In the genomic region with DNA sequence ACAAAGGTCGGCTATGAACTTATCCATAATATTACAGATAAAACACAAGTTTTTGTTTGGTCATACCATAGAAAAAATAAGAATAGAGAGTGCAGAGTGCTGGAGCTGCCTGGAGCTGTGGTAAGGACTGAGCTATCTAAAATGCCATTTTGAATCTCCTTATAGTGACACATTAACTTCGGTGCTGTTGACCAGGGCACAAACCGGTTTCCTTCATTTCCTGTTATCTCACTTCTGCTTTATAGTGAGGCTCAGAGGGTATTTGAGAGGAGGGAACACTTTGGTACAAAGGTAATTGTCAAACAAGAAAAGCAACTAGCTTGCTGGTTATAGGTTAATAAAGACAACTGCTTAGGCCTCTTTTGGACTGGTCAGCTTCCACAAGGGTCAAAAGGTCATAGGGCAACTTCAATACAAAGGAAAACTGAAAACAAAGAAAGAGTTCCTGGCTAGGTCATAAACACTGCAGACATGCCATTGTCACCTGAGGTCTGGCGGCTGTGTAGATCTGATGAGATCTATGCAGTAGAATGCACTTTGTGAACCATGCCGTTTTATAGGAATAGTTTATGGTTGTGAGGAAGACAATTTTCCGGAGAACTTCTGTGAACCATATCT, we compare ENCODE assay signal across 14 mouse cellular contexts.
DNase-seq lines count a peak whose midpoint lies in the region; TF ChIP-seq lines count a peak whose summit lies in the region.
"Had no signal": no experiment of that assay in that cellular context is flagged by ENCODE, and none has a peak within 500 bp of the region (broad histone marks: within the 10 kb centered on the region; RNA-seq: fewer than 3 reads in every experiment).

No protein-coding gene starts in this region.

- no peak for TF ChIP-seq POLR2A in small intestine, adult 2 months (IDR thresholded peaks at IDR 0.05; ENCODE audit: low read depth, low read length)

- peaks cover 7% of the 10 kb centered on the region for H3K4me1 ChIP-seq in small intestine, adult 2 months (ENCODE audit: control insufficient read depth, insufficient read depth, insufficient read length, low read length)
- H3K4me1 ChIP-seq: embryonic facial prominence, embryonic 13.5 days; midbrain, embryonic 13.5 days had no signal

- no peak for TF ChIP-seq CTCF in small intestine, adult 2 months (IDR thresholded peaks at IDR 0.05; ENCODE audit: extremely low read depth, insufficient read length, insufficient replicate concordance, low read depth, low read length)

- no peak overlapping the region for H3K4me3 ChIP-seq in small intestine, adult 2 months (ENCODE audit: low read depth, low read length)
- H3K4me3 ChIP-seq: embryonic facial prominence, embryonic 13.5 days; midbrain, embryonic 13.5 days had no signal

- peak overlapping the region; percentile 75 for H3K27ac ChIP-seq in small intestine, adult 2 months (ENCODE audit: insufficient read depth, low read depth, low read length)
- H3K27ac ChIP-seq: embryonic facial prominence, embryonic 13.5 days; midbrain, embryonic 13.5 days had no signal

- DNase-seq in kidney, adult 9 months: peak; percentile 48
- DNase-seq in kidney, adult 18-20 months: no peak
- DNase-seq in R1 (ENCODE audit: low read depth, low spot score) (peak; percentile 7), adipocyte (ENCODE audit: low spot score) (no peak)
- peak; percentile 70 for DNase-seq in large intestine, adult 2 months (ENCODE audit: low read depth, low spot score)
- no peak for DNase-seq in cerebellum, adult 8-10 months
- no peak for DNase-seq in adrenal gland, postnatal 4 days (ENCODE audit: low spot score in 2 of 2)
- DNase-seq: cerebellum, adult 11 months; cerebellum, postnatal 36 days; lung, postnatal 4 days had no signal

- no peaks in the 10 kb centered on the region for H3K27me3 ChIP-seq in small intestine, adult 2 months (ENCODE audit: control insufficient read depth, insufficient read depth, low read length)
- H3K27me3 ChIP-seq: embryonic facial prominence, embryonic 13.5 days; midbrain, embryonic 13.5 days; Patski had no signal

- H3K36me3 ChIP-seq in small intestine, adult 2 months (ENCODE audit: control insufficient read depth, insufficient read depth, low read length): no peaks in the 10 kb centered on the region
- H3K36me3 ChIP-seq: embryonic facial prominence, embryonic 13.5 days; midbrain, embryonic 13.5 days had no signal

- 28% methylated on average over 6 of the region's 6 CpGs for WGBS in large intestine, adult 2 months
- WGBS in small intestine, adult 2 months: 23% methylated on average over 6 of the region's 6 CpGs

Comparison
In these comparisons a context has a peak if more than half of its experiments do, and no peak if none do; other contexts are left out.
1. DNase-seq: peak in kidney, adult 9 months (single experiment), R1 (single experiment) and large intestine, adult 2 months (single experiment); none in kidney, adult 18-20 months (single experiment), cerebellum, adult 8-10 months (single experiment), adipocyte (single experiment) and adrenal gland, postnatal 4 days (0 of 2).